Mouse (Mus musculus) ES-Bruce4 (cell line): ENCODE data around the gene Mgat1. TPM values are rescaled to one million over a fixed set of nuclear protein-coding genes. Genes with fewer than 3 reads are reported as not detected.

Experiments used
- H3K27ac ChIP-seq: 2 replicates; pipeline ENCODE4 v1.5.1; 2012; ENCODE audit warnings: low read length, inconsistent platforms; ENCODE audit not compliant: insufficient read depth
- H3K27me3 ChIP-seq: 2 replicates; pipeline ENCODE4 v1.6.1; 2012; ENCODE audit warnings: mild to moderate bottlenecking, low read length, inconsistent platforms; ENCODE audit not compliant: control insufficient read depth, poor library complexity, insufficient read depth, severe bottlenecking
- H3K36me3 ChIP-seq: 2 replicates; pipeline ENCODE4 v1.6.1; 2012; ENCODE audit warnings: inconsistent platforms, mild to moderate bottlenecking, low read length, moderate library complexity; ENCODE audit not compliant: control insufficient read depth, poor library complexity, insufficient read depth, severe bottlenecking
- H3K4me1 ChIP-seq: one replicate; pipeline ENCODE4 v1.8.1; 2011; ENCODE audit warnings: low read length; ENCODE audit not compliant: control insufficient read depth, insufficient read depth
- H3K4me3 ChIP-seq: 2 replicates; pipeline ENCODE4 v1.5.1; 2011; ENCODE audit warnings: low read depth, mild to moderate bottlenecking, low read length
- H3K9ac ChIP-seq: 2 replicates; pipeline ENCODE4 v1.6.1; 2012; ENCODE audit warnings: low read depth, mild to moderate bottlenecking, inconsistent platforms; ENCODE audit not compliant: poor library complexity, severe bottlenecking
- H3K9me3 ChIP-seq: replicated peaks from 2 replicates; pipeline ENCODE4 v1.6.1; 2012; ENCODE audit warnings: mild to moderate bottlenecking, low read length, inconsistent platforms; ENCODE audit not compliant: control insufficient read depth, poor library complexity, insufficient read depth, severe bottlenecking
- CTCF ChIP-seq: IDR thresholded peaks from one replicate; pipeline ENCODE4 v1.8.1; 2011; ENCODE audit warnings: low read depth, low read length
- EP300 ChIP-seq: IDR thresholded peaks from 2 replicates; pipeline ENCODE4 v1.6.1; 2011; ENCODE audit warnings: low read depth, low read length; ENCODE audit not compliant: insufficient read depth
- POLR2A ChIP-seq: IDR thresholded peaks from one replicate; pipeline ENCODE4 v1.8.1; 2011; ENCODE audit warnings: low read length; ENCODE audit not compliant: insufficient read depth
- polyA plus RNA-seq: library from polyadenylated mRNA; stranded (reverse); fragments of >200 nt; gene quantifications from 2 replicates; pipeline ENCODE4 v1.2.4, GENCODE M21; 2011; ENCODE audit warnings: low read depth; ENCODE audit not compliant: missing spikeins, insufficient read depth, insufficient read length

Gene Mgat1
- polyA plus RNA-seq, 1 experiment: 21.1 TPM

DNA sequence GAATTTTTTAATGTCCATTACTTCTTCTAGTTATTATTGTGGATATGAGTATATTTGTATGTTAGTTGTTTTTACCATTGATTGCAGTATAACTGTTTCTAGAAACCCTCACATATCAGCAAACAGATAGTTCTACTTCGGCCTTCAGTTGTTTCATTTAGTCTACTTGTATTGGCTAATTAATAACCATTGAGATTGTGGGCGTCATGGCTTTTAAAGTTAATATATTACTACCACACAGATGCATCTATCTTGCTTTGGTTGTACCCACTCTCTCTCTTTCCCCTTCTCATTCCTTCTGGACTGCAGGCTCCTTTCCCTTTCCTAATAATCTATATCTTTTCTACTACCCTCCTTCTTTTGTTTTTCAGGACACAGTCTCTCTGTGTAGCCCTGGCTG lies 15.3 kb downstream of the Mgat1 start:
- Histone ChIP-seq H3K27ac (no peak overlapping the region), H3K4me3 (no peak overlapping the region), H3K9ac (no peak overlapping the region), H3K36me3 (no peaks in the 10 kb centered on the region), H3K9me3 (no peaks in the 10 kb centered on the region), H3K4me1 (no peaks in the 10 kb centered on the region), H3K27me3 (no peaks in the 10 kb centered on the region)
- TF ChIP-seq EP300 (no peak), POLR2A (no peak), CTCF (no peak)

DNA sequence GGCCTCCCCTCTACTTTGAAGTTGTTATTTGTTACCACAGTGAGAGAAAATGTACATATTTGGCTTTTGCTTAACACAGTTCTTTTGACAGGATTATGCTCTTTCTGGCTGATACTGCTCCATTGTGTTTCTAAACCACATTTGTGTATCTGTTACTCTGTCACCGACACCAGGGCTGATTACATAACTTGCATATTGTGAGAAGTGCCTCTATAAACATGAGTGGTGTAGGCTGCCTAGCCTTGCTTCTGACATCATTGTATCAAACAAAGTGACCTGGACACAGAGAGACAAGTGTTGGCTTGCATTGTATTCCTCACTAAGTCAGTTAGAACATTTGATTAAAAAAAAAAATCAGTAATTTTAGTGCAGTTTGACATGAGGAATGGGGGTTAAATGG lies 15.8 kb downstream of the Mgat1 start:
- H3K27me3 ChIP-seq: no peaks in the 10 kb centered on the region
- H3K27ac ChIP-seq: no peak overlapping the region
- H3K9me3 ChIP-seq: no peaks in the 10 kb centered on the region
- no peak overlapping the region for H3K9ac ChIP-seq
- no peaks in the 10 kb centered on the region for H3K36me3 ChIP-seq
- no peak for TF ChIP-seq POLR2A
- TF ChIP-seq CTCF: no peak
- TF ChIP-seq EP300: no peak
- H3K4me3 ChIP-seq: no peak overlapping the region
- H3K4me1 ChIP-seq: no peaks in the 10 kb centered on the region

DNA sequence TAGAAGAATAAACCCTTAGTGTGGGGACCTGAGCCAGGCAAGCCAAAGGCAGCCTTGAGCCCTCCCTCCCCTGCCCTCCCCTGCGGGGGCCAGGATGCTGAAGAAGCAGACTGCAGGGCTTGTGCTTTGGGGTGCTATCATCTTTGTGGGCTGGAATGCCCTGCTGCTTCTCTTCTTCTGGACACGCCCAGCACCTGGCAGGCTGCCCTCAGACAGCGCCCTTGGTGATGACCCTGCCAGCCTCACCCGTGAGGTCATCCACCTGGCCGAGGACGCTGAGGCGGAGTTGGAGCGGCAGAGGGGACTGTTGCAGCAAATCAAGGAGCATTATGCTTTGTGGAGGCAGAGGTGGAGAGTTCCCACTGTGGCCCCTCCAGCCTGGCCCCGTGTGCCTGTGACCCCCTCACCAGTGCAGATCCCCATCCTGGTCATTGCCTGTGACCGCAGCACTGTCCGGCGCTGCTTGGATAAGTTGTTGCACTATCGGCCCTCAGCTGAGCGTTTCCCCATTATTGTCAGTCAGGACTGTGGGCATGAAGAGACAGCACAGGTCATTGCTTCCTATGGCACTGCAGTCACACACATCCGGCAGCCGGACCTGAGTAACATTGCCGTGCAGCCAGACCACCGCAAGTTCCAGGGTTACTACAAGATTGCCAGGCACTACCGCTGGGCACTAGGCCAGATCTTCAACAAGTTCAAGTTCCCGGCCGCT lies 16.8 kb downstream of the Mgat1 start:
- H3K9me3 ChIP-seq: no peaks in the 10 kb centered on the region
- H3K4me3 ChIP-seq: peak overlapping the region; percentile 13
- no peaks in the 10 kb centered on the region for H3K36me3 ChIP-seq
- no peaks in the 10 kb centered on the region for H3K4me1 ChIP-seq
- no peaks in the 10 kb centered on the region for H3K27me3 ChIP-seq
- no peak overlapping the region for H3K27ac ChIP-seq
- no peak overlapping the region for H3K9ac ChIP-seq
- TF ChIP-seq POLR2A (no peak), EP300 (no peak), CTCF (no peak)

DNA sequence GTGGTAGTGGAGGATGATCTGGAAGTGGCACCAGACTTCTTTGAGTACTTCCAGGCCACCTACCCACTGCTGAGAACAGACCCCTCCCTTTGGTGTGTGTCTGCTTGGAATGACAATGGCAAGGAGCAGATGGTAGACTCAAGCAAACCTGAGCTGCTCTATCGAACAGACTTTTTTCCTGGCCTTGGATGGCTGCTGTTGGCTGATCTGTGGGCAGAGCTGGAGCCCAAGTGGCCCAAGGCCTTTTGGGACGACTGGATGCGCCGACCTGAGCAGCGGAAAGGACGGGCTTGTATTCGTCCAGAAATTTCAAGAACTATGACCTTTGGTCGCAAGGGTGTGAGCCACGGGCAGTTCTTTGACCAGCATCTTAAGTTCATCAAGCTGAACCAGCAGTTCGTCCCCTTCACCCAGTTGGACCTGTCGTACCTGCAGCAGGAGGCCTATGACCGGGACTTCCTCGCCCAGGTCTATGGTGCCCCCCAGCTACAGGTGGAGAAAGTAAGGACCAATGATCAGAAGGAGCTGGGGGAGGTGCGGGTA lies 17.4 kb downstream of the Mgat1 start:
- Histone ChIP-seq H3K27me3 (no peaks in the 10 kb centered on the region), H3K4me3 (peak overlapping the region; percentile 13), H3K36me3 (no peaks in the 10 kb centered on the region), H3K9me3 (no peaks in the 10 kb centered on the region), H3K4me1 (no peaks in the 10 kb centered on the region), H3K27ac (no peak overlapping the region), H3K9ac (no peak overlapping the region)
- TF ChIP-seq CTCF (no peak), EP300 (no peak), POLR2A (no peak)

DNA sequence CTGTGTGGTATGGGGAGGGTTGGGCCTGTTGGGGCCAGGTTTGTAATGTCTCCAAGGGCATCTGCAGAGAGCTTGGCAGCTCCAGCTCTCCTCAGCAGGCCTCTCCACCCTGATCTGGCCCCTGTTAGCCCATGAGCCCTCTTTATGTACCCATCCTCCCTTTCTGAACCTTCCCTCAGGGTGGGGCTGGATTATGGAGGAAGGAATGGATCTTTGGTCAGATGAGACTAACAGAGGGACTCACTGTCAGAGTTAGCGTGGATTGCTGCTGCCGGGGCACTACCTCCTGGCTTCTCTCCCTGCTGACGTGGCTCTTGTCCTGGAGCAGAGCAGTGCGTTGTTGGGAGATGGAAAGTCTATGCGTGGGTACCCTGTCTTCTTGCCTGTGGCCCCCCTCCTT lies 18.3 kb downstream of the Mgat1 start:
- no peaks in the 10 kb centered on the region for H3K36me3 ChIP-seq
- H3K4me1 ChIP-seq: no peaks in the 10 kb centered on the region
- no peaks in the 10 kb centered on the region for H3K27me3 ChIP-seq
- no peak overlapping the region for H3K4me3 ChIP-seq
- no peak overlapping the region for H3K27ac ChIP-seq
- H3K9me3 ChIP-seq: no peaks in the 10 kb centered on the region
- TF ChIP-seq CTCF: no peak
- TF ChIP-seq POLR2A: no peak
- TF ChIP-seq EP300: no peak
- H3K9ac ChIP-seq: no peak overlapping the region

DNA sequence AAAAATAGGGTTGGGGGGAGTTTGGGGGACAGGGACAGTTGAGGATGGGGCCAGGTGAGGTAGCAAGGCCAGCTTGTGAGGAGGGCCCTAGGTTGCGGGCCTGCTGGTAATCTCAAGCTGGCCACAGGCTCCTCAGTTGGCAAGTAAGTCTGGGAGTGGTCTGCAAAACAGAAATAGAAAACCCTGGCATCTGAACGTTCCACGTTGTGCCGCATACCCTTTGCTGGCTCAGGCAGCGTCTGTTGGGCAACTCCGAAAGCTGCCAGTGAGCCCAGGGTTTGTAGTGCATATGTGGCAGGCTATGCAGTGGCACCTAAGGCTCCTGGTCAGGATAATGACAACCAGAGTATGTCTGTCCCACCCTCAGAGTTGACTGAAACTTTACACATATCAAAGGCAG lies 19.2 kb downstream of the Mgat1 start:
- TF ChIP-seq CTCF: no peak
- no peak for TF ChIP-seq POLR2A
- no peak for TF ChIP-seq EP300
- no peaks in the 10 kb centered on the region for H3K36me3 ChIP-seq

More for the DNA sequence above, 19.2 kb downstream of the Mgat1 start:
- no peaks in the 10 kb centered on the region for H3K4me1 ChIP-seq
- H3K9me3 ChIP-seq: no peaks in the 10 kb centered on the region
- no peak overlapping the region for H3K4me3 ChIP-seq
- H3K9ac ChIP-seq: no peak overlapping the region
- no peaks in the 10 kb centered on the region for H3K27me3 ChIP-seq
- H3K27ac ChIP-seq: no peak overlapping the region
